Mouse (Mus musculus) stomach, postnatal 0 days (tissue): Measurements from ENCODE around the gene 4931428F04Rik. TPM values are rescaled to one million over a fixed set of nuclear protein-coding genes. Genes with fewer than 3 reads are reported as not detected.

ENCODE experiments used
- ATAC-seq: fragments of 200-750 bp; cut with Nextera tagmentation; 2 replicates; pipeline ENCODE4 v1.8.0; 2017; ENCODE audit not compliant: low FRiP score, low TSS enrichment
- DNase-seq: peaks from one replicate; pipeline ENCODE4 v3.0.0-alpha.2; 2016; ENCODE audit warnings: low spot score
- H3K27ac ChIP-seq: fragments of 300-500 bp; sonication (generic); replicated peaks from 2 replicates; pipeline ENCODE4 v1.5.1; 2014; ENCODE audit warnings: mild to moderate bottlenecking, control low read depth
- H3K27me3 ChIP-seq: fragments of 300-500 bp; sonication (generic); 2 replicates; pipeline ENCODE4 v1.6.1; 2014; ENCODE audit warnings: low read length; ENCODE audit not compliant: control insufficient read depth, insufficient read depth
- H3K36me3 ChIP-seq: fragments of 300-500 bp; sonication (generic); 2 replicates; pipeline ENCODE4 v1.6.1; 2014; ENCODE audit warnings: low read length, mixed read lengths; ENCODE audit not compliant: control insufficient read depth, insufficient read depth
- H3K4me1 ChIP-seq: fragments of 300-500 bp; sonication (generic); replicated peaks from 2 replicates; pipeline ENCODE4 v1.6.1; 2014; ENCODE audit warnings: antibody characterized with exemption; ENCODE audit not compliant: control insufficient read depth, insufficient read depth
- H3K4me2 ChIP-seq: fragments of 300-500 bp; sonication (generic); replicated peaks from 2 replicates; pipeline ENCODE4 v1.6.1; 2014; ENCODE audit warnings: low read depth, mild to moderate bottlenecking, control low read depth, moderate library complexity
- H3K4me3 ChIP-seq: fragments of 300-500 bp; sonication (generic); 2 replicates; pipeline ENCODE4 v1.5.1; 2014; ENCODE audit warnings: low read depth, low read length, control low read depth
- H3K9ac ChIP-seq: fragments of 300-500 bp; sonication (generic); 2 replicates; pipeline ENCODE4 v1.6.1; 2014; ENCODE audit warnings: mild to moderate bottlenecking, low read length, control low read depth, mixed read lengths
- H3K9me3 ChIP-seq: fragments of 300-500 bp; sonication (generic); 2 replicates; pipeline ENCODE4 v1.6.1; 2016; ENCODE audit warnings: low read length; ENCODE audit not compliant: control insufficient read depth
- CTCF ChIP-seq: IDR thresholded peaks from 2 replicates; pipeline ENCODE4 v1.5.1; 2016; ENCODE audit warnings: antibody characterized with exemption, low read depth, mild to moderate bottlenecking, moderate library complexity
- EP300 ChIP-seq: optimal IDR thresholded peaks from 2 replicates; pipeline ENCODE3; 2016; ENCODE audit warnings: antibody characterized with exemption
- WGBS: fragments of 180-500 bp; shearing (Covaris S2); extraction: QIAGEN DNeasy Blood & Tissue Kit; methylation state at CpG from one replicate; pipeline ENCODE4 v1.1.7; 2014; 5-methylcytosine and 5-hydroxymethylcytosine counted together
- polyA plus RNA-seq: library from polyadenylated mRNA; unstranded; fragments of >200 nt; fragmentation: Nextera tagmentation; extraction: Ambion mirVana; gene quantifications from 2 replicates; pipeline ENCODE4 v1.2.1, GENCODE M21; 2015

The 4931428F04Rik gene
- polyA plus RNA-seq, 1 experiment from 2014 or later: 1.9 TPM

- H3K36me3 ChIP-seq: peaks cover 15% of the 10 kb centered on the region
- H3K9me3 ChIP-seq: no peaks in the 10 kb centered on the region
- H3K4me3 ChIP-seq: peak overlapping the region; percentile 69
- WGBS: under 1% methylated on average over 63 of the region's 74 CpGs
- TF ChIP-seq EP300: no peak
- TF ChIP-seq CTCF: peak; percentile 94
- peaks cover 10% of the 10 kb centered on the region; the same call in 1 of the 2 replicates for H3K4me1 ChIP-seq
- peak overlapping the region; percentile 93 for H3K4me2 ChIP-seq
- no peaks in the 10 kb centered on the region; the same call in 1 of the 2 replicates for H3K27me3 ChIP-seq
- peak overlapping the region; percentile 74 for H3K9ac ChIP-seq
- DNase-seq: peak; percentile 92
- peak; percentile 75 for ATAC-seq
- H3K27ac ChIP-seq: peak overlapping the region; percentile 88
Measured at GRCm38 (mm10) chr8:105254152-105254965, 35.3 kb downstream of the 4931428F04Rik start.

DNA sequence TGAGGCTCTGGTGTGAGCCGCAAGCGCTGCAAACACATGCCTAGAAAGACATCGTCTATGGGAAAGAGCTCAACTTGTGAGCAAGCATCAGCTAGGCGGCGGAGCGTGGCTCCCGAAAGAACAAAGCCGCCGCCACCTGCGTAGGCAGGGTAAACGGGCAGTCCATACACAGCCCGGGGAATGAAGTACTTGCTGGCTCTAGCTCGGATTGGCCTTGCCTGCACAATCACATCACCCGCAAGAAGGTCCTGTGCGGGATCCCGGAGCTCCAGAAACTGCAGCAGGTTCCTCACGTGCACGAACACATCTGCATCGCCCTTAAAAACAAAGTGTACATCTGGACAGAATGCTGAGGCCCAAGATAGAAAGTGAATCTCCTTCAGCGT lies 35.9 kb downstream of the 4931428F04Rik start:
- ATAC-seq: no peak; the same call in 1 of the 2 replicates
- no peak for TF ChIP-seq EP300
- TF ChIP-seq CTCF: no peak

DNA sequence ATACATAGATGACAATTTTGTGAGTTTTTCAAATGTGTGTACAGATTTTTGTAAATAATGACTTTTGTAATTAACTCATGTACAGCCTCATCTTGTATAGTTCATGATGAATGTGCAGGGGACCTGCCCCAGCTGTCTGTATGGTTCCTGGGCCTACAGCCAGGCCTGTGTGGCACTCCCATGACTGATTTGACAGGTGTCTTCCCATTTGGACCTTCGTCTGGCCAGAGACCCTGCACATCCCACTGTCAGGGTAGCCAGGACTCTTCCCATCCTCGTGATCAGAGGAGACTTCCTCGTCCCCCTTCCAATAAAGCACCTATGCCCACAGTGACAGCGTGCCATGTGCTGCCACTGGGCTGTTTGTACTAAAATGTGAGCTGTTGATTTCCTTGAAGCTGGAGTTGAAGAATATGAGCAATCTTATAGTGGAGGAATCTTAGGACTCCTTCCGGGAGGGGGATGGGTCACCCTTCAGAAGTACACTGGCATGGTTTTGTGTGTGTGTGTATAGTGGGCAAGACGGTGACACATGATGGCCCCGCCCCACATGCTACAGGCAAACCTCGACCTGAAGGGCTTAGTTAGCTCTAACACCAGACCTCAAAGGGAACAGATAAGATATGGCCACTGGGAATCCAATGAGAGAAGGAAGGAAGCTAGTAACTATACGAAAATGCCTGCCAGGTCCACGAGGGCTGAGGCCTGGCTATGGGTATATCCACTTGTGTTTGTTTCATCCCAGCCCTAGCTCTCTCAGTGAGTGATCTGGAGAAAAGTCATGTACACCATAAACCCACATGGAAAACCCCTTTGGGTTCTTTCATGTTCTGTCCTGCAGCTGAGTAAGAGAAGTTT lies 36.8 kb downstream of the 4931428F04Rik start:
- Histone ChIP-seq H3K9ac (no peak overlapping the region), H3K27me3 (no peaks in the 10 kb centered on the region), H3K4me1 (peaks cover 5% of the 10 kb centered on the region; the same call in 1 of the 2 replicates), H3K4me2 (no peak overlapping the region), H3K9me3 (no peaks in the 10 kb centered on the region), H3K27ac (no peak overlapping the region), H3K4me3 (no peak overlapping the region), H3K36me3 (peaks cover 22% of the 10 kb centered on the region)
- TF ChIP-seq CTCF: no peak
- no peak for TF ChIP-seq EP300
- WGBS: 67% methylated on average over 10 of the region's 10 CpGs
- DNase-seq (peak; percentile 72), ATAC-seq (peak; percentile 75)

More for the DNA sequence above, 35.9 kb downstream of the 4931428F04Rik start:
- WGBS: 38% methylated on average over 20 of the region's 20 CpGs
- H3K4me3 ChIP-seq: peak overlapping the region; percentile 69; the same call in 1 of the 2 replicates
- peak overlapping the region; percentile 74 for H3K9ac ChIP-seq
- no peaks in the 10 kb centered on the region for H3K9me3 ChIP-seq
- H3K4me2 ChIP-seq: peak overlapping the region; percentile 93
- peak; percentile 36 for DNase-seq
- no peaks in the 10 kb centered on the region; the same call in 1 of the 2 replicates for H3K27me3 ChIP-seq
- peaks cover 15% of the 10 kb centered on the region for H3K36me3 ChIP-seq
- H3K4me1 ChIP-seq: peaks cover 5% of the 10 kb centered on the region; the same call in 1 of the 2 replicates
- no peak overlapping the region; the same call in 1 of the 2 replicates for H3K27ac ChIP-seq

DNA sequence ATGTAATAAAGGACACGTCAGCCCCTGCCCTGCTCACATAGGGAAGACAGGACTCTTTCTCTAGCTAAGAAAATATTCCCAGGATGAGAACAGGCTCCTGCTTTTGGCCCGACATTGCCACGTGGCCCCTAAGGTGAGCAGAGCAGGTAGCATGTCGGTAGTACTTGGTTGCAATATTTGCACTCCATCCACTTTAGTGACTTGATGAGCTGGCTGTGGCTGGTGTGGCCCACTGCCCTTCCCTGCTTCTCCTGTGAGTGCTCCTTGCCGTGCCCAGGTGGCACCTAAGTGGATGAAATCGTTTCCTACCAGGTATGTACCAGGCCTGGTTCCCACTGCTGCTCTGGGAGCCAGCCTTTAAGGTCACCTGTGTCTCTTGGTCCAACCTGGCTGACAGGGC lies 37.7 kb downstream of the 4931428F04Rik start:
- H3K9ac ChIP-seq: no peak overlapping the region
- H3K27ac ChIP-seq: no peak overlapping the region
- no peak overlapping the region for H3K4me2 ChIP-seq
- peaks cover 29% of the 10 kb centered on the region for H3K36me3 ChIP-seq
- peaks cover 5% of the 10 kb centered on the region; the same call in 1 of the 2 replicates for H3K4me1 ChIP-seq
- WGBS: 88% methylated on average over 6 of the region's 6 CpGs
- no peaks in the 10 kb centered on the region for H3K27me3 ChIP-seq
- H3K4me3 ChIP-seq: no peak overlapping the region
- ATAC-seq (no peak), DNase-seq (no peak)
- H3K9me3 ChIP-seq: no peaks in the 10 kb centered on the region
- TF ChIP-seq EP300: no peak
- TF ChIP-seq CTCF: no peak

- Histone ChIP-seq H3K27me3 (no peaks in the 10 kb centered on the region), H3K9ac (no peak overlapping the region), H3K4me3 (no peak overlapping the region), H3K9me3 (no peaks in the 10 kb centered on the region), H3K27ac (no peak overlapping the region), H3K4me2 (no peak overlapping the region), H3K4me1 (no peaks in the 10 kb centered on the region), H3K36me3 (peaks cover 5% of the 10 kb centered on the region)
- DNase-seq (no peak), ATAC-seq (no peak)
- WGBS: 95% methylated on average over 7 of the region's 7 CpGs
- no peak for TF ChIP-seq CTCF
Measured at GRCm38 (mm10) chr8:105241016-105241415, 48.6 kb downstream of the 4931428F04Rik start.
